Mouse (Mus musculus): ENCODE measurements around the gene Ceacam3.

DNA sequence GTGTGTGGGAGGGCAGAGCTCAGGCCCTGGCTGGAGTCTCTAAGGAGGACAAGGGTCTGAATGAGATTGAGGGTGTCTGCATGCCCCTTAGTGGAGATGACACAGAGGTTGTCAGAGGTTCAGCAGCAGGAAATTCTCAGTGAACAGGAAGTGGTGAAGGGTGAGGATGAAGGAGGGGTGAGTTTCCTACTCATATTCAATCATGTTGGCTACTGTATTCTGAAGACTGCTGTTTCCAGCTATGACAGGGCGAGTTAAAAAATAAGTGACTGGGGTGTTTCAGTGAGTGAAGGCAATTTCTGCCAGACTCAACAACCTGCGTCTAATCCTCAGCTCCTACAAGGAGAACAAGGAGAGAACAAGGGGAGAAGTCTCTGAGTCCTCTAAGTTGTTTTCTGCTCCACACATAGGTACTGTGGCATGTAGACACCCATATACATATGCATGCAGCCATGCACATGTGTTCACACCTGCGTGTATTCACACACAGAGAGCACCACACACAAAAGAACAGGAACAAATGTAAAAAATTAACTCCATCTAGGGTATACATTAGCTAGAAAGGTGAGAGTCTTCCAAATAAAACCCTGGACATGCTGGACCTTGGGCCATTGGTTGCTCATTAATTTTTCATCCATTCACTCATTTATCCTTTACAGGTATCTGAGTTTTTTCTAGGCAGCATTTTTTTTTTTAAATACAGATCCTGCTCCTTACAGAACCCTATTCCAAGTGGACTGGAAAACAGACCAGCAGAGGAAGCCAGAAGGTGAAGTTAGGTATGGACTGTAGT is 7.0 kb downstream of the Ceacam3 start:
- no peak for TF ChIP-seq POLR2A (IDR thresholded peaks at IDR 0.05; ENCODE audit: borderline replicate concordance, low read depth, low read length)
- no peak for TF ChIP-seq CTCF (IDR thresholded peaks at IDR 0.05; ENCODE audit: low read depth, low read length)
